Mouse (Mus musculus): Measurements from ENCODE around the gene Fcer2a.

Gene Fcer2a

DNA sequence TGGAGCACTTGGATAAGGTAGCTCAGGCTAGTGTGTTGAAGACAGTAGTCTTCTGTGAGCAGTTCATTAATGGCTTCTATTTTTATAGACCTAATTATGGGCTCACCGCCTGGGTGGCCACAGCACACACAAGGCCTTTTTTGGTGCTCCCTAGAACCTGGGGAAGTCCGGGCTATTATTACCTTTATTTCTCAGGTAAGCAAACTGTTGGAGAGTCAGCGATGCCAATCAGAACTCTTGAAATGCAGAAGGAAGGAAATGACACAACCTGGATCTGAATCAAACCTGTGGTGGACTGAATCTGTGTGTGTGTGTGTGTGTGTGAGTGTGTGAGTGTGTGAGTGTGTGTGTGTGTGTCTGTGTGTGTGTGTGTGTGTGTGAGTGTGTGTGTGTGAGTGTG is at the start of gene Fcer2a:
TSS of gene Fcer2a (minus strand) at position 55 of the 400 bp plus-strand sequence.
- no peak for DNase-seq (ENCODE audit: low read depth)

GRCm38 (mm10) chr8:3736947-3737346 is 43.0 kb upstream of the Fcer2a start:
- DNase-seq (ENCODE audit: low read depth): no peak

GRCm38 (mm10) chr8:3735599-3735998 is 41.6 kb upstream of the Fcer2a start:
- no peak for DNase-seq (ENCODE audit: low read depth)

DNA sequence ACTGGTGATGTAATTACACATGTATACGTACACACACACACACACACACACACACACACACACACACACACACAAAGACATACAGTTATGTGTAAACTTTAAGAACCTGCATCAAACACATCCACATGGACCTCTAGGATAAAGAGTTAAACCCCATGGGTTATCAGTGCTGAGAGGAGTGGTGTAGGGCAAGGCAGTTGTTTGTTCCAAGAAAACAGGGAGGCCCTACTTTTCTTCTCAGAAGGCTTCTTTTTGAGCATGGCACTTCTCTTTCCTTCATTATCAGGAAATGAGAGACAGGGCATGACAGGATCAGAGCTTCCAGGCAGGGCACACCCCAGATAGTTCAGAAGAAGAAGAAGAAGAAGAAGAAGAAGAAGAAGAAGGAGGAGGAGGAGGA is 40.1 kb upstream of the Fcer2a start:
- DNase-seq (ENCODE audit: low read depth): no peak

GRCm38 (mm10) chr8:3721041-3721440 is 27.1 kb upstream of the Fcer2a start:
- DNase-seq (ENCODE audit: low read depth): no peak

DNA sequence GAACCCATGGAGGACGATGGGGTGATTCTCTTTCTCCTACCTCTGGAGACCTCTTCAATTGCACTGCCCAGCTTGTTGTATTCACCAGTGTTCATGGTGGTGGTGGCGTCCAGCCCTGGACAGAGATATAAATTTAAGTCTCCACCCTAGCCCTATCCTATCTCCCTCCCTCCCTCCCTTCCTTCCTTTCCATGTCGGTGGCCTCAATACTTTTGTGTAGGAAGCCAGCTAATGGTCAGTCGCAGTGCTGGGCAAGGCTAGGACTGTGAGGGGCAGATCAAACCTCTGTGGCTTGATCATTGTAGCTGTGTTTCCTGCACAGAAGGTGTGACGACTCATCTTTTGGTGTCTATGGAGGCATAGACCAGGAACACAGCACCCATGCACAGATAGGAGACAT is 26.6 kb upstream of the Fcer2a start, which contains the start of gene Clec4g:
TSS of gene Clec4g (minus strand) at position 101 of the 400 bp plus-strand sequence.
- DNase-seq (ENCODE audit: low read depth): no peak

GRCm38 (mm10) chr8:3718559-3718958 is 24.6 kb upstream of the Fcer2a start:
- DNase-seq (ENCODE audit: low read depth): peak; percentile 60

GRCm38 (mm10) chr8:3717321-3717954 is 23.5 kb upstream of the Fcer2a start:
- DNase-seq (ENCODE audit: low read depth): no peak

DNA sequence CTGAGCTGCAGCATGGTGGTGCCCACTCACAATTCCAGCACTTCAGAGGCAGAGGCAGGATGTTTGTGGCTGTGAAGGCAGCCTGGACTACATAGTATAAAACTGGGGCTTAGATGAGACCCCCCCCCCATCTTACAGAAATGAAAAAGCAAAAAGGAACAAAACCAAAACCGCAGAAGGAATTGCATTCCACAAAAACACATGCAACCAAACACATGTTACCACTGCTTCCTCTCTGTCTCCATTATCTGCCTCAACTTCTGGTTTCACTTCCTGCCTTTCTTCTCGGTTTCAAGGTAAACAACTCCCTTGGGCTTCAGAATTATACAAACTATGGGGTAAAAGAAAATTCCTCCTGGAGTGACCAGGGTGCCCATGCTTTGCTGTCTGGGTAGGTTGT is 17.7 kb upstream of the Fcer2a start:
- DNase-seq (ENCODE audit: low read depth): no peak

GRCm38 (mm10) chr8:3710312-3710711 is 16.3 kb upstream of the Fcer2a start:
- no peak for DNase-seq (ENCODE audit: low read depth)

GRCm38 (mm10) chr8:3707611-3708010 is 13.6 kb upstream of the Fcer2a start:
- DNase-seq (ENCODE audit: low read depth): no peak

GRCm38 (mm10) chr8:3705711-3706110 is 11.7 kb upstream of the Fcer2a start:
- peak; percentile 17 for DNase-seq (ENCODE audit: low read depth)

DNA sequence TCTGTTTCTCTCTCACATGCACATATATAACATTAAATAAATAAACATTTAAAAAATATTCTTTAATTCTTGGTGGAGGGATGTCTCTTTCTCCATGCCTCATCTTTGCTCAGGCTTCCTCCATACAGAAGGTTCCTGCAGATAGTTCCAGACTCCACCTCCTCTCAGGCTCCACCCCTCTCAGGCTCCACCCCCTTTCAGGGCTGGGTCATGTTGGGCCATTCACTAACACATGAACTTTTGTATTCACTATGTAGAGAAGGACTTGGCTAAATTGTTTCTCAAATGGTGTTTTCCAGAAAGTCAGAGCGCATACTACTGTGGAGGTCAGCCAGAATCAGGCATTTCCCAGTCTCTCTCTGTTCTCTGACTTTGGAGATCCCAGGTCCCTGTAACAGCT is 7.5 kb upstream of the Fcer2a start:
- DNase-seq (ENCODE audit: low read depth): no peak

GRCm38 (mm10) chr8:3690774-3691173 is 3.2 kb downstream of the Fcer2a start:
- DNase-seq (ENCODE audit: low read depth): no peak

DNA sequence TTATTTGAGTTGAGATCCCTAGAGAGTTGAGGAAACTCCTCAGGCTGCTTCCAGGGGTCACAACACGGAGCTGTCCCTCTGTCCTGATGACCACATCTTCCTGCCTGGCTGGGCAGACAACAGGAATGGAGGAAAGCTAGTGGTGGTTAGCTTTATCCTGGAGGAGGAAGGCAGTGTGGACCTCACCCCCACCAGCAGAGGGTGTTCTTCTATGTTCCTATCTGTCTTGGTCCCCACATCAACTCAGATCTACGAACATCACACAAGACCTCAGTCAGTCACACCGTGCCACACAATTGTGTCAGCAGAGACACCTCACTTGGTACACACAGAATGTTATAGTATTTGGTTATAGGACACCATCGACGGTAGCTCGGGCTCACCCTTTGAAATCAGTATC is 6.4 kb downstream of the Fcer2a start:
- DNase-seq (ENCODE audit: low read depth): no peak

DNA sequence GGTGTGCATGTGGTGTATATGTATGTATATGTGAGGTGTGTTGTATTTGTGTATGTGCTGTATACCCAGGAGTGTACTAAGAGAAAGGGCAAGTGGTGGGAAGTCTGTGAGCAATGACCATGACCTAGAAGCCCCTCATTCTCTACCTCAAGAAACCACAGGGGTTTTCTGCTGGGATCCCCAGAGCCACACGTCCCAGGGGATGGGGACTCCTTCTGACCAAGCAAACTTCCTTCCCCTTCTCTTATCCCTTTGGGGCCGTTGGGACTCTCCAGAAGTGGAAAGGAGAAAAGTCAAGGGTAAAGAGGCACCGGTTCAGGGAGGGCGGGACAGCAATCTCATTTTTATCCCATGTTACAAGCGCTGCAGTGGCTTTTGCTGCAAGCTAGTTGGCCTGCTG is 8.6 kb downstream of the Fcer2a start:
- no peak for DNase-seq (ENCODE audit: low read depth)

- DNase-seq (ENCODE audit: low read depth): no peak
Measured at GRCm38 (mm10) chr8:3684530-3684929, 9.4 kb downstream of the Fcer2a start.

- no peak for DNase-seq (ENCODE audit: low read depth)
Measured at GRCm38 (mm10) chr8:3683408-3684176, 10.4 kb downstream of the Fcer2a start.

DNA sequence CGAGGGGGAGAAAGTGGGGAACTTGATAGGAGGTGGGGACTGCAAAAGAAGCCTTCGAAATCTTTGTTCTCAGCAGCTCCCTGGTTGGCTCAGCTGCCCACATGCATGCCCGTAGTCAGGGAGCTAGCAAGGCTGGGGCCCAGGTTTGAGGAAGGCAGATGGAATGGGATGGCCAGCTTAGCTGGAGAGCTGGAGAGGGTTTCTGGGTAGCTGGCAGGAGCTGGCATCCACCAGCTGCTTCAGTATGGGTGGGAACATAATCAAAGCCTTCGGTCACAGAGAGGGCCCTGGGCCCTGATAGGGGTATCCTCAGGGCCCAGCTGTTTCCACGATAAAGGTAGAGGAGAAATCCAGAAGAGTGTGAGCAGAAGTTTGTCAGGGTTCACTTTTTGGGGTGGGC is 11.5 kb downstream of the Fcer2a start:
- no peak for DNase-seq (ENCODE audit: low read depth)

GRCm38 (mm10) chr8:3679656-3680055 is 14.3 kb downstream of the Fcer2a start:
- no peak for DNase-seq (ENCODE audit: low read depth)

DNA sequence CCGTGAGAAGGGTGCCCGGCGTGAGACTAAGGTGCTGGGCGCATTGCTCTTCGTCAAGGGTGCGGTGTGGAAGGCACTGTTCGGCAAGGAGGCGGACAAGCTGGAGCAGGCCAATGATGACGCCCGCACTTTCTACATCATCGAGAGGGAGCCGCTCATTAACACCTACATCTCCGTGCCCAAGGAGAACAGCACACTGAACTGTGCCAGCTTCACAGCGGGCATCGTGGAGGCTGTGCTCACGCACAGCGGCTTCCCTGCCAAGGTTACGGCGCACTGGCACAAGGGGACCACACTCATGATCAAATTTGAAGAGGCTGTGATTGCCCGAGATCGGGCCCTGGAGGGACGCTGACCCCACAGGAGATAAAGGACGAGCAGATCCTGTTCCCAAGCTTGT is 14.7 kb downstream of the Fcer2a start:
- no peak for DNase-seq (ENCODE audit: low read depth)

DNA sequence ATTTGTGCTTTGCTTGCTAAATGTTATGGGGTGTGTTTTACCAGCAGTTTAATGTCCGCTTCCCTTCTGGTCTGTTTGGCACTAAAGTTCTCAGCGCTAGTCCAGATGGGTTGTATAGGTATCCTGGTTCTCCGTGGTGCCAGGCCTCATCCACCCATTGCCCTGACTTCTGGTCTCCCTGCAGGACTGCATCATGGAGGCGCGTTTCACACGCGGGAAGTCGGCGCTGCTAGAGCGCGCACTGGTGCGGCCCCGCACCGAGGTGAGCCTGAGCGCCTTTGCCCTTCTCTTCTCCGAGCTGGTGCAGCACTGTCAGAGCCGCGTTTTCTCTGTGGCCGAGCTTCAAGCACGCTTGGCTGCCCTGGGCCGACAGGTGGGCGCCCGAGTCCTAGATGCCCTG is 15.1 kb downstream of the Fcer2a start:
- no peak for DNase-seq (ENCODE audit: low read depth)

DNA sequence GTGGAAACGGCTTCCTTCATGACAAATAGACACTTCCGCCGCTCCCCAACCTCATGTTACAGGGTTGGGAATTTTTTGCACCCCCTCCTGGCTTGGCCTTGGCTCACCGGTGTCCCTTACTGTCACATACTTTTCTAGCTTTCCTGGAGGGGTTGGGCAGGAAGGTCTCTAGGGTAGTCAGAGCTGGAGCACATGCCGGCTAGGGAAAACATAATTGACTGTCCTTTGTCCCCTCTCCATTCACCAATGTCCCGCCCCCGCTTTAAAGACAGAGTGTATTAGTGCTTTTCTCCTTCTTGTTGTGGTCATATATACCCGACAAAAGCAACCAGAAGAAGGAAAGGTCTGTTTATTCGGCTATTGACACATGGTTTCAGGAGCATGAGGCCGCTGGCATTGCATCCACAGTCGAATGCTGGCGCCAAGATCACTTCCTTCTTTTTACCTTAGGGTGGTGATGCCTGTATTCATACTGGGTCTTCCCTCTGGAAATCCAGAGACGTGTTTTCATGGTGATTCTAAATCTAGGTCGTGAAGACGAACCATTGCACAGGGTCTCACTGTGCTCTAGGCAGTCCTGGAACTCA is 16.9 kb downstream of the Fcer2a start:
- peak; percentile 57 for DNase-seq (ENCODE audit: low read depth)

All from induced T-regulatory cell, adult 2 months (primary cell).